Mouse (Mus musculus): ENCODE measurements around the gene Vmn1r198. TPM values are rescaled to one million over a fixed set of nuclear protein-coding genes. Genes with fewer than 3 reads are reported as not detected.
"Not testable (repeated sequence)": the region's sequence is repeated elsewhere in the genome, so short reads cannot be mapped to it uniquely, and the experiment has no call there.

Gene Vmn1r198
- not detected in 2 replicates for polyA plus RNA-seq (2015; fragmentation: Nextera tagmentation; extraction: Ambion mirVana)

DNA sequence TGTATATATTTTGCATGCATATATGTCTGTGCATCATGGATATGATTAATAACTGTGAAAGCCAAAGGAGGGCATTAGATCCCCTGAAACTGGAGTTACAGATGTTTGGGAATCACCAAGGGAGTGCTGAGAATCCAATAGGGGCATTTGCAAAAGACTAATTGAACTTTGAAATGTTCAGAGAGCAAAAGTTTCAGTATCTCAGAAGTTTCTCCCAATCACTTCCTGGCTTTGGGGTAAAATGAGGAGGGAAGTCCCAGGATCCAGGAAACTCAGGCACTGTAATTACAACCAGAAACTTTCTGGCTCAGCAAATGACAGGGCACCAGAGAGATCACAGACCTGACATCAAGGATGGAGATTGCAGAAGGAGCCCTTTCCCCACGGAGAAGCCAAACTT, at the start of gene Vmn1r198:
Vmn1r198 (plus strand) TSS at position 301 of the 400 bp plus-strand sequence.
- no peak within 1 kb of the TSS for H3K4me3 ChIP-seq (ENCODE audit: low read length)
- no peak within 1 kb of the TSS for H3K27ac ChIP-seq (ENCODE audit: low read length)
- H3K9me3 ChIP-seq (ENCODE audit: low read length) = no peaks in the 10 kb centered on the region
- no peak within 1 kb of the TSS for H3K9ac ChIP-seq (replicated peaks; ENCODE audit: low read length)
- no peak for ATAC-seq (ENCODE audit: low FRiP score, low TSS enrichment)
- H3K36me3 ChIP-seq (ENCODE audit: insufficient read depth, low read length) = no peaks in the 10 kb centered on the region
- H3K4me1 ChIP-seq (ENCODE audit: insufficient read depth, low read length) = no peaks in the 10 kb centered on the region
- H3K4me2 ChIP-seq (replicated peaks; ENCODE audit: low read depth, low read length) = no peak within 1 kb of the TSS
- H3K27me3 ChIP-seq (ENCODE audit: insufficient read depth, low read length) = no peaks in the 10 kb centered on the region
- 22% methylated on average over 1 of the region's 1 CpGs for WGBS

DNA sequence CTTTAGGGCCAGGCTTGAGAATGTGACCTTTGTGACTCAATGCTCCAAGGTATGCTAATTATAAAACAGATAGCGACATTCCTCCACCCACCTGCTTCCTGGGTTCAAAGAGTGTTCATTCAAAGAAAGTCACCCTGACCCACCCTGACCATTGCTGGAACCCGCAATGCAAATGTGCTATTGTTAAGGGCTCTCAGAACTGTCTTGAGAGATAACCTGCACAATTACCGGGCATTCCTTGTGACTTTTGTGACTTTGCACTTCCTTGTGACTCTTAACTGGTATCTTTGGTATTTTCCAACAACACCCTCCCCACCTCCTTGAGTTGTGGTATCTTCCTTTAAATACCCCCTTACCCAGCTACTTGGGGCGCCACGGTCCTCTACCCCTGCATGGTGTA, 42.1 kb upstream of the Vmn1r198 start:
- not testable (repeated sequence) for ATAC-seq (ENCODE audit: low FRiP score, low TSS enrichment); H3K9me3 ChIP-seq (ENCODE audit: low read length); H3K27me3 ChIP-seq (ENCODE audit: insufficient read depth, low read length); H3K27ac ChIP-seq (ENCODE audit: low read length); H3K36me3 ChIP-seq (ENCODE audit: insufficient read depth, low read length); H3K9ac ChIP-seq (replicated peaks; ENCODE audit: low read length); H3K4me3 ChIP-seq (ENCODE audit: low read length); H3K4me1 ChIP-seq (ENCODE audit: insufficient read depth, low read length); H3K4me2 ChIP-seq (replicated peaks; ENCODE audit: low read depth, low read length)
- 90% methylated on average over 5 of the region's 5 CpGs for WGBS

DNA sequence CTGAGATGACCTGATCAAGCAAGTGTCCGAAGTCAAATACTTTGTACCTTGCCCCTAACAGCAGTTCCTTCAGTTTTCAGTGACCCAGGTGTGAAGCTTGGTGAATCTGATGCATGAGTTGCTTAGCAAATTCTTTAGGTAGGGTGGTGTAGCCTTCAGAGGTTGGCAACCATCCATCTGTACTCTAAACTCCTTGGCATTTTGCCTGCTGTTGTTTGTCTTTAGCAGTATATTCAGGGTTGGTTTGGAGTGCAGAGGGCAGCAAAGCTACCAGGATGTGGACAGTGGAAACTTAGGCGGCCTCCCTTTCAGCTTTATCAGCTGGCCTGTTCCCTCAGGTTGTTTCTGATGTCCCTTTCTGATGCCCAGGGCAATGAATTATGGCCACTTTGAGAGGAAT, 34.8 kb upstream of the Vmn1r198 start:
- H3K27me3 ChIP-seq (ENCODE audit: insufficient read depth, low read length) = no peaks in the 10 kb centered on the region
- H3K27ac ChIP-seq (ENCODE audit: low read length) = no peak overlapping the region
- H3K9ac ChIP-seq (replicated peaks; ENCODE audit: low read length) = no peak overlapping the region
- WGBS = 82% methylated on average over 2 of the region's 2 CpGs
- H3K36me3 ChIP-seq (ENCODE audit: insufficient read depth, low read length) = no peaks in the 10 kb centered on the region
- no peak for ATAC-seq (ENCODE audit: low FRiP score, low TSS enrichment)
- no peak overlapping the region for H3K4me2 ChIP-seq (replicated peaks; ENCODE audit: low read depth, low read length)
- no peaks in the 10 kb centered on the region for H3K4me1 ChIP-seq (ENCODE audit: insufficient read depth, low read length)
- H3K9me3 ChIP-seq (ENCODE audit: low read length) = peaks cover 5% of the 10 kb centered on the region; the same call in 1 of the 2 replicates
- H3K4me3 ChIP-seq (ENCODE audit: low read length) = no peak overlapping the region

DNA sequence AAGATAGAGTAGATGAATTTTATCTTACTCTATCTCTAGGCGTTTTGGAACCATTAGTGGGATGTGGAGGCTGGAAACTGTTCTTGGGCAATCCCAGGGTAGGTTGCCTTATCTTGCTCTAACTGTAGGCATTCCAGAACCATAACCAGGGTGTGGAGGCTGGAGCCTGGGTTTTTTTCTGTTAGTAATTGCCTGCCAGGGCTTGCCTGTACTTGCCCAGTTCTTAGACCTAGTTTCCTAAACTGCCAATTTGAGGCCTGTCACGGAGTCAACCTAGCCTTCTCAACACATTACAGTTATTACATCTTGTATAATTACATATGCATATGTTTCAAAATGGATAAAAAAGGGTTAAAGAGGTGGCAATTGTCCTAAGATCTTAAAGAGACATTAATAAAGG, 32.8 kb upstream of the Vmn1r198 start:
- 84% methylated on average over 2 of the region's 2 CpGs for WGBS
- no peak overlapping the region for H3K9ac ChIP-seq (replicated peaks; ENCODE audit: low read length)

GRCm38 (mm10) chr13:22320091-22320490, 30.1 kb upstream of the Vmn1r198 start:
- Histone ChIP-seq H3K4me1 (ENCODE audit: insufficient read depth, low read length) (no peaks in the 10 kb centered on the region), H3K9me3 (ENCODE audit: low read length) (no peaks in the 10 kb centered on the region), H3K27me3 (ENCODE audit: insufficient read depth, low read length) (no peaks in the 10 kb centered on the region), H3K36me3 (ENCODE audit: insufficient read depth, low read length) (no peaks in the 10 kb centered on the region), H3K4me3 (ENCODE audit: low read length) (no peak overlapping the region), H3K9ac (replicated peaks; ENCODE audit: low read length) (no peak overlapping the region), H3K27ac (ENCODE audit: low read length) (no peak overlapping the region), H3K4me2 (replicated peaks; ENCODE audit: low read depth, low read length) (no peak overlapping the region)
- ATAC-seq (ENCODE audit: low FRiP score, low TSS enrichment) = no peak

More for the DNA sequence above, 32.8 kb upstream of the Vmn1r198 start:
- Histone ChIP-seq H3K4me1 (ENCODE audit: insufficient read depth, low read length) (no peaks in the 10 kb centered on the region), H3K27ac (ENCODE audit: low read length) (no peak overlapping the region), H3K4me2 (replicated peaks; ENCODE audit: low read depth, low read length) (no peak overlapping the region), H3K36me3 (ENCODE audit: insufficient read depth, low read length) (no peaks in the 10 kb centered on the region), H3K9me3 (ENCODE audit: low read length) (peaks cover 5% of the 10 kb centered on the region; the same call in 1 of the 2 replicates), H3K27me3 (ENCODE audit: insufficient read depth, low read length) (no peaks in the 10 kb centered on the region), H3K4me3 (ENCODE audit: low read length) (no peak overlapping the region)
- no peak for ATAC-seq (ENCODE audit: low FRiP score, low TSS enrichment)

DNA sequence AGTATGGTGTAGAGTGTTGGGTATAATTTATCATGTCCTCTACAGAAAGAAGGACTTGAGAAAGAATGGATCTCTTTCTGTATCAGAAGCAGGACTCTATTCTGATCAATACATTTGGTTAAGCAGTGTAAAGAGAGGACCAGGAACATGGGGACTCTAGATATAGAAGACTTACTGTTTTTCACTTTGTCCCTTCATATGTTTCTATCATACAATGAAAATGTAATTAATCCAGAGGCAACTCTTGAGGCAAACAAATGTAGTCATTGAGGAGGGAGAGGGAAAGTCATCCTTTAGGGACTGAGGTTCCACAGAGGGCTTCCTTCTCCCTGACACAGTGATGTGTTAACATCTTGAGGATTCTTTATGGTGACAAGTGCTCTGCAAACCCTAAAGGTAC, 25.9 kb upstream of the Vmn1r198 start, which contains the start of gene Vmn1r197:
Vmn1r197 (plus strand) TSS at position 301 of the 400 bp plus-strand sequence.
- ATAC-seq (ENCODE audit: low FRiP score, low TSS enrichment) = no peak
- Histone ChIP-seq H3K9ac (replicated peaks; ENCODE audit: low read length) (no peak within 1 kb of the TSS), H3K27ac (ENCODE audit: low read length) (no peak within 1 kb of the TSS), H3K36me3 (ENCODE audit: insufficient read depth, low read length) (no peaks in the 10 kb centered on the region), H3K4me1 (ENCODE audit: insufficient read depth, low read length) (no peaks in the 10 kb centered on the region), H3K4me2 (replicated peaks; ENCODE audit: low read depth, low read length) (no peak within 1 kb of the TSS), H3K4me3 (ENCODE audit: low read length) (no peak within 1 kb of the TSS), H3K9me3 (ENCODE audit: low read length) (no peaks in the 10 kb centered on the region), H3K27me3 (ENCODE audit: insufficient read depth, low read length) (no peaks in the 10 kb centered on the region)

DNA sequence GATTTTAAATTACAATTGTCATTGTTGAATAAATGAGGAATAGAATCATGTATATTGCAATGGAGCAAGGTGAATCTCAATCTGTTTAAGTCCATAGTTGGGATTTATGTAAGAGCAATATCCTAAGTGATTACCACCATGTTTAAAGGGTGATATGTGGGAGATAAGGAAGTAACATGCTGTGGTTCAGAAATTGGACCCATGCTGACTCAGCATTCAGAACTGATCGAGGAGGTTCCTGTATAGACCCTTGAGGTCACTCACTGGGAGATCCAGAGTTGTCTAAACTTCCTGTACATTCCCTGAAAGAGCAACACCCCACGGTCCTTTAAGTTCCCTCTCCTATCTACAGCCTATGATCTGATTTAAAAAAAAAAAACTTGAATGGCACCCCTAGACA, 16.9 kb upstream of the Vmn1r198 start:
- Histone ChIP-seq H3K27me3 (ENCODE audit: insufficient read depth, low read length) (no peaks in the 10 kb centered on the region), H3K9ac (replicated peaks; ENCODE audit: low read length) (no peak overlapping the region), H3K4me1 (ENCODE audit: insufficient read depth, low read length) (no peaks in the 10 kb centered on the region), H3K36me3 (ENCODE audit: insufficient read depth, low read length) (no peaks in the 10 kb centered on the region), H3K9me3 (ENCODE audit: low read length) (no peaks in the 10 kb centered on the region), H3K4me2 (replicated peaks; ENCODE audit: low read depth, low read length) (no peak overlapping the region), H3K4me3 (ENCODE audit: low read length) (no peak overlapping the region), H3K27ac (ENCODE audit: low read length) (no peak overlapping the region)
- 64% methylated on average over 2 of the region's 2 CpGs for WGBS
- no peak for ATAC-seq (ENCODE audit: low FRiP score, low TSS enrichment)

- no peak for ATAC-seq (ENCODE audit: low FRiP score, low TSS enrichment)
- 94% methylated on average over 1 of the region's 1 CpGs for WGBS
- Histone ChIP-seq H3K27ac (ENCODE audit: low read length) (no peak overlapping the region), H3K4me1 (ENCODE audit: insufficient read depth, low read length) (no peaks in the 10 kb centered on the region), H3K27me3 (ENCODE audit: insufficient read depth, low read length) (no peaks in the 10 kb centered on the region), H3K36me3 (ENCODE audit: insufficient read depth, low read length) (no peaks in the 10 kb centered on the region), H3K9me3 (ENCODE audit: low read length) (no peaks in the 10 kb centered on the region), H3K9ac (replicated peaks; ENCODE audit: low read length) (no peak overlapping the region), H3K4me3 (ENCODE audit: low read length) (no peak overlapping the region), H3K4me2 (replicated peaks; ENCODE audit: low read depth, low read length) (no peak overlapping the region)
Measured at GRCm38 (mm10) chr13:22335565-22335964, 14.6 kb upstream of the Vmn1r198 start.

DNA sequence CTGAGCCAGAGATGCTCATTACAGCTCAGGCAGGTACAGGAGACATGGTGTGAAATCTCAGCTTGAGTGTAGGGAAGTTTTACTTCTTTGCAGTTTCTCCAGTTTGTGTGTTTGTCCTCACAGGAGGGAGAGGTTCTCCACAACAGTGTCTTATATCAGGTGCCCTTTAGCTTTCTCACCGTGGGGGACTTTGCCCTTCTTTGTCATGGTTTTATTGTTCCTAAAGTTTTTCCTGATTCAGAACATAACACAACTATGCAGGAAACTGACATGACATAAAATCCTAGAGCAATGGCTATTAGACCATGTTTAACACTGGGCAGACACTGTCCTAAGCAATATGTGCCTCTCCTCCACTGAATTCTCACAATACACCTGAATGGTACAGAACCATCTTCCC, 649 bp downstream of the Vmn1r198 start:
- H3K9ac ChIP-seq (replicated peaks; ENCODE audit: low read length) = no peak overlapping the region
- WGBS = 81% methylated on average over 1 of the region's 1 CpGs

DNA sequence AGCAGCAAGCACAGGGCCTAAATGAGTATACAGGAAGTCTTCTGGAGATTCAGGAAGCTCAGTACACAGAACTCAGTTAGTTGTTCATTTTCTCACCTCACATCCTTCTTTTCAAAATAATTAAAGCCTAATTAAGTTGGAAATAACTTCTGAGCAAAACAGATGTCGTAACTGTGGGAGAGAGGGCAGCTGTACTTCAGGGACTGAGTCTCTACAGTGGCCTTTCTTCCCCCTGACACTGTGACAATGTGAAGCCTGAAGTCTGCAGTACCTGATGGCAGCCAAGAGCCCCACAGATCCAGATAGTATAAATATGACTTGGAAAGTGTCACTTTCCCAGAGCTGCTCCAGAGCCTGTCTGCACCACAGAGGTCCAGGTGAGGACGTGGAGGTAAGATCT, 29.4 kb downstream of the Vmn1r198 start, which contains the start of gene Vmn1r199:
Vmn1r199 (plus strand) TSS at position 301 of the 400 bp plus-strand sequence.
- H3K27ac ChIP-seq (ENCODE audit: low read length) = no peak within 1 kb of the TSS
- WGBS = 72% methylated on average over 2 of the region's 2 CpGs
- no peak for ATAC-seq (ENCODE audit: low FRiP score, low TSS enrichment)
- H3K27me3 ChIP-seq (ENCODE audit: insufficient read depth, low read length) = no peaks in the 10 kb centered on the region
- no peak within 1 kb of the TSS for H3K4me3 ChIP-seq (ENCODE audit: low read length)
- no peaks in the 10 kb centered on the region for H3K9me3 ChIP-seq (ENCODE audit: low read length)
- H3K4me1 ChIP-seq (ENCODE audit: insufficient read depth, low read length) = no peaks in the 10 kb centered on the region
- no peaks in the 10 kb centered on the region for H3K36me3 ChIP-seq (ENCODE audit: insufficient read depth, low read length)
- H3K9ac ChIP-seq (replicated peaks; ENCODE audit: low read length) = no peak within 1 kb of the TSS
- no peak within 1 kb of the TSS for H3K4me2 ChIP-seq (replicated peaks; ENCODE audit: low read depth, low read length)

More for the DNA sequence above, 649 bp downstream of the Vmn1r198 start:
- no peaks in the 10 kb centered on the region for H3K27me3 ChIP-seq (ENCODE audit: insufficient read depth, low read length)
- H3K4me1 ChIP-seq (ENCODE audit: insufficient read depth, low read length) = no peaks in the 10 kb centered on the region
- H3K27ac ChIP-seq (ENCODE audit: low read length) = no peak overlapping the region
- H3K4me2 ChIP-seq (replicated peaks; ENCODE audit: low read depth, low read length) = no peak overlapping the region
- H3K36me3 ChIP-seq (ENCODE audit: insufficient read depth, low read length) = no peaks in the 10 kb centered on the region
- no peaks in the 10 kb centered on the region for H3K9me3 ChIP-seq (ENCODE audit: low read length)
- no peak overlapping the region for H3K4me3 ChIP-seq (ENCODE audit: low read length)
- no peak for ATAC-seq (ENCODE audit: low FRiP score, low TSS enrichment)

Measured in kidney, embryonic 16.5 days (tissue).